Mouse (Mus musculus) C2C12 (cell line): ENCODE results near the gene Cd68. TPM values are rescaled to one million over a fixed set of nuclear protein-coding genes. Genes with fewer than 3 reads are reported as not detected.

Experiments used
- H3K27me3 ChIP-seq: one replicate; pipeline ENCODE4 v1.6.1; 2011; ENCODE audit not compliant: control insufficient read depth, insufficient read depth, insufficient read length
- H3K36me3 ChIP-seq: one replicate; pipeline ENCODE4 v1.6.1; 2011; ENCODE audit not compliant: control insufficient read depth, insufficient read depth
- H3K4me3 ChIP-seq: one replicate; pipeline ENCODE4 v1.5.1; 2011; ENCODE audit warnings: mild to moderate bottlenecking, control low read depth; ENCODE audit not compliant: poor library complexity, insufficient read depth, severe bottlenecking
- H3K79me2 ChIP-seq: one replicate; pipeline ENCODE4 v1.6.1; 2011; ENCODE audit not compliant: control insufficient read depth, insufficient read depth
- H3K79me3 ChIP-seq: one replicate; pipeline ENCODE4 v1.6.1; 2011; ENCODE audit warnings: low read depth, control low read depth
- H3ac ChIP-seq: one replicate; pipeline ENCODE3; 2011; ENCODE audit warnings: low read depth; ENCODE audit not compliant: control insufficient read depth, insufficient read length
- CEBPB ChIP-seq: IDR thresholded peaks from one replicate; pipeline ENCODE4 v1.6.1; 2011; ENCODE audit warnings: low read depth, mild to moderate bottlenecking, control low read depth, moderate library complexity
- CTCF ChIP-seq: IDR thresholded peaks from one replicate; pipeline ENCODE4 v1.5.1; 2011; ENCODE audit not compliant: control insufficient read depth, insufficient read depth, insufficient read length
- FOSL1 ChIP-seq: IDR thresholded peaks from one replicate; pipeline ENCODE4 v1.8.0; 2011; ENCODE audit warnings: mild to moderate bottlenecking, low read length; ENCODE audit not compliant: poor library complexity, insufficient read depth, severe bottlenecking
- MAX ChIP-seq: IDR thresholded peaks from one replicate; pipeline ENCODE4 v1.6.1; 2011; ENCODE audit warnings: mild to moderate bottlenecking, control low read depth
- MYOD1 ChIP-seq: IDR thresholded peaks from one replicate; pipeline ENCODE4 v1.6.1; 2011; ENCODE audit warnings: low read depth; ENCODE audit not compliant: control insufficient read depth, insufficient read length
- MYOG ChIP-seq: IDR thresholded peaks from one replicate; pipeline ENCODE4 v1.6.1; 2011; ENCODE audit not compliant: control insufficient read depth, insufficient read length; ENCODE audit errors: extremely low read depth
- USF1 ChIP-seq: IDR thresholded peaks from one replicate; pipeline ENCODE4 v1.6.1; 2011; ENCODE audit warnings: low read depth, mild to moderate bottlenecking, control low read depth, moderate library complexity
- polyA plus RNA-seq: library from polyadenylated mRNA; unstranded; fragments of >200 nt; fragmentation: generic; extraction: Trizol; gene quantifications from one replicate; pipeline ENCODE4 v1.2.1, GENCODE M21; 2012; ENCODE audit warnings: missing spikeins

Cd68 gene
- polyA plus RNA-seq, 1 experiment, result 1.5 TPM

DNA sequence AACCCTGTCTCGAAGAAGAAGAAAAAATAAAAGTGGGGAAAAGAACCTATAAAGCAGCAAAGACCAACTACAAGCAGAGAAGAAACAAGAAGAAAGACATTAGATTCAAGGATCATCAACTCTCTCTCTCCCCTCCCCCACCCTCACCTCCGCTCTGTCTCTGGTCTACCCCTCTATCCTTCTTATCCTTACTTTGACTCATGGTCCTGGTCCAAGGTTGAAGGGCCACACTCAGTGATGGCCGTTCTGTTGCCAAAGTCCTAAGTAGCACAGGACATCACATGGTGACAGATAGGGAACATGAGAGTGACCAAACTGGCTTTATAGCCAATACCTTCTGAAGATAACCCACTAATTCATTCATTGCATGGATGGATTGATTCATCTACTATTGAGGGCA, 31.4 kb upstream of the Cd68 start:
- Histone ChIP-seq H3K36me3 (no peaks in the 10 kb centered on the region), H3K79me2 (no peaks in the 10 kb centered on the region), H3K79me3 (no peaks in the 10 kb centered on the region), H3K4me3 (no peak overlapping the region), H3ac (no peak overlapping the region), H3K27me3 (no peaks in the 10 kb centered on the region)
- no peak for TF ChIP-seq CTCF
- no peak for TF ChIP-seq MAX
- TF ChIP-seq MYOG, result no peak
- no peak for TF ChIP-seq CEBPB
- TF ChIP-seq USF1, result no peak
- no peak for TF ChIP-seq MYOD1
- no peak for TF ChIP-seq FOSL1

DNA sequence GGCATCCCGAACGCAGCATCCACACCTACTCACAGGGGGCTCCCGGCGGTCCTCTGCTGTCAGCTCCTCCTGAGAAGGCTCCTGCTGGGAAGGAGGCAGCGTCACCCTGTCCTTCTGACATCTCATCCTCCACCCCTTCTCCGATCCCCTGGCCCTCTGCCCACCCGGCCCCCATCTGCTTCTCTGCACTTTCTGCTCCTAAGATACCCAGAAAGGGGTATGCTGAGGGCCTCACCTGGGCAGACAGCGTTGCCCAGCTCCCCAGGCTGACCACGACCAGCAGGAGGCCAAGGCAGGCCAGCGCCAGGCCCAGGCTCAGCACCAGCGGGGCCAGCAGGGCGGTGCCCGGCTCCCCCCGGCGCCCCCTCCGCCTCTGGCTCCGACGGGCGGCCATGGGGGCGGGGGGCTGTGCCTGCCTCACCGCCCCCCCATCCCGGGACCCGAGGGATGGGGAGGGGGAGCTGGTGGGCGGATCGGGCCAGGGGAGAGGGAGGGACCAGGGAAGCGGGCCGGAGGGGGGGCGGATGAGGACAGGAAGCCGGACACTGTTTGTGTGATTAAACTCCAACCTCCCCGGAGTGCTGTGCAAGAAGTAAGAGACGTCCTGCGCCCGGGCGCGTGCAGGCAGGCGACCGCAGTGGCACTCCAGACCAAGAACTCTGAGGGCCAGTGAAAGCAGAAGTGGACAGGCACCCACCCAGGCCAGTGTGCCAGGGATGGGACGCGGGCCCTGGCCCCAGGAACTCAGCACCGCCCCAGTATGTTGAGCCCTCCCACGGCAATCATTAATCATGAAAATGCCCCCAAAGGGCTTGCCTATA, 29.6 kb upstream of the Cd68 start, which contains the start of the genes Tnfsf12 and Tnfsfm13:
TSS of gene Tnfsf12 (minus strand) at position 489 of the 821 bp plus-strand sequence.
TSS of gene Tnfsfm13 (minus strand) at position 738 of the 821 bp plus-strand sequence.
- H3K79me3 ChIP-seq, result no peaks in the 10 kb centered on the region
- H3K36me3 ChIP-seq, result no peaks in the 10 kb centered on the region
- H3K4me3 ChIP-seq, result peak within 1 kb of the TSS; percentile 11
- H3K79me2 ChIP-seq, result no peaks in the 10 kb centered on the region
- no peaks in the 10 kb centered on the region for H3K27me3 ChIP-seq
- no peak for TF ChIP-seq FOSL1
- TF ChIP-seq USF1, result no peak
- TF ChIP-seq CTCF, result no peak
- no peak for TF ChIP-seq MYOG
- no peak for TF ChIP-seq CEBPB
- TF ChIP-seq MAX, result no peak
- TF ChIP-seq MYOD1, result no peak
- peak within 1 kb of the TSS; percentile 52 for H3ac ChIP-seq

DNA sequence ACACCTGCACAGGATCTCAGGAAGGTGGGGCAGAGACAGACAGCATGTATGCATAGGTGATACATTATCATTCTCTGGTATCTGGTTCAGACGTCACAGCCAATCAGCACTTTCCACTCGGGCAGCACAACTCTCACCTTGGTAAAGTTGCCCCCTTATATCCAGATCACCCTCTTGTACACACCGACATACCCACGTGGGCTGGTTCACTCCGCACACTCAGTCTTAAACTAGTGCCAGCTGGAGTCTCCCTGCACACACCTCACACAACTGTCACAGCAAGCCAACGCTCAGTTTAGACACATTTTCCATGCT, 29.1 kb upstream of the Cd68 start:
- Histone ChIP-seq H3K4me3 (no peak overlapping the region), H3K36me3 (no peaks in the 10 kb centered on the region), H3K79me2 (no peaks in the 10 kb centered on the region), H3ac (peak overlapping the region; percentile 46), H3K79me3 (no peaks in the 10 kb centered on the region), H3K27me3 (no peaks in the 10 kb centered on the region)
- TF ChIP-seq CTCF (no peak), FOSL1 (no peak), MYOG (no peak), CEBPB (no peak), USF1 (no peak), MAX (no peak), MYOD1 (no peak)

DNA sequence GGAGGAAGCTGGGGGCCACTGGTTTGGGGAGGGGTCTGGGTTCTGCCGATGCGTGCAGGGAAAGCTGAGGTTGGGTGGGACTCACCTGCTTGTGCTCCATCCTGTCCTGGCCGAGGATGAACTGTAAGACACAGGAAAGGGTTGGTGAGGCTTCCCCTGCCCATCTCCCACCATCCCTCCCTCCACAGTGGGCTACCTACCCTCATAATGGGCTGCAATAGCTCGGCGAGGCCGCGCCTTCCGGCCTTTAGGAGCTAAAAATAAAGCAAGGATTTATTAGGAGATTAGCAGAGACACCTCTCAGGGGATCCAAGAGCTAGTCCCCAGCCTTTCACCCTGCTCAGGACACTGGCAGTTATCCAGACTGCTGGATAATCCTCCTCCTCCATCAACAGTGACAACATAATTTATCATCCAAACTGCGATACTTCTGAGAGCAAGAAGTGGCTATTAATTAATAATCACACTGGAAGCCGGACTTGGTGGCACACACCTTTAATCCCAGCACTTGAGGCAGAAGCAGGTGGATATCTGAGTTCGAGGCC, 27.5 kb upstream of the Cd68 start:
- TF ChIP-seq CTCF, result no peak
- TF ChIP-seq USF1, result no peak
- TF ChIP-seq MYOD1, result no peak
- TF ChIP-seq FOSL1, result no peak
- no peak for TF ChIP-seq MYOG
- no peak for TF ChIP-seq MAX
- TF ChIP-seq CEBPB, result no peak
- H3K4me3 ChIP-seq, result no peak overlapping the region
- H3K36me3 ChIP-seq, result no peaks in the 10 kb centered on the region
- no peaks in the 10 kb centered on the region for H3K79me3 ChIP-seq
- H3K27me3 ChIP-seq, result no peaks in the 10 kb centered on the region
- H3K79me2 ChIP-seq, result no peaks in the 10 kb centered on the region
- H3ac ChIP-seq, result no peak overlapping the region

DNA sequence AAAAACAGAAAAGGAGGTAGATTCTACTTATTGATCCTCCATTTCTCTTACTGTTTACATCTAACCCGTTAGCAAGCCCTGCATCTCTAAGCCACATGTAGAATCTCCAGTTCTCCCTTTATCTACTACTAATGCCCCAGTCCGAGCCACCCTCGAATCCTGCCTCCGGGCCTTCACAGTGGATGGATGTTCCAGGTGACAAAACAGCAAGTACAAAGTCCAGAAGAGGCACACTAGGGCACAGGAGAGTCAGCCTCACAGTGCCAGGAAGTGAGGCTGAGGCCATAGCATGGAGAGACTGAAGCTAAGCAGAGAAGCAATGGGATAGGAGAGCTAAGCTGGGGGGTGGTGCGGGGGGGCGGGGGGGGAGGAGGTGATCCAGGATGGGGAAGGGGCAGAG, 26.9 kb upstream of the Cd68 start:
- TF ChIP-seq MYOD1 (no peak), MAX (no peak), CTCF (no peak), CEBPB (no peak), FOSL1 (no peak), MYOG (no peak), USF1 (no peak)
- Histone ChIP-seq H3K79me2 (no peaks in the 10 kb centered on the region), H3K4me3 (no peak overlapping the region), H3ac (no peak overlapping the region), H3K79me3 (no peaks in the 10 kb centered on the region), H3K27me3 (no peaks in the 10 kb centered on the region), H3K36me3 (no peaks in the 10 kb centered on the region)

DNA sequence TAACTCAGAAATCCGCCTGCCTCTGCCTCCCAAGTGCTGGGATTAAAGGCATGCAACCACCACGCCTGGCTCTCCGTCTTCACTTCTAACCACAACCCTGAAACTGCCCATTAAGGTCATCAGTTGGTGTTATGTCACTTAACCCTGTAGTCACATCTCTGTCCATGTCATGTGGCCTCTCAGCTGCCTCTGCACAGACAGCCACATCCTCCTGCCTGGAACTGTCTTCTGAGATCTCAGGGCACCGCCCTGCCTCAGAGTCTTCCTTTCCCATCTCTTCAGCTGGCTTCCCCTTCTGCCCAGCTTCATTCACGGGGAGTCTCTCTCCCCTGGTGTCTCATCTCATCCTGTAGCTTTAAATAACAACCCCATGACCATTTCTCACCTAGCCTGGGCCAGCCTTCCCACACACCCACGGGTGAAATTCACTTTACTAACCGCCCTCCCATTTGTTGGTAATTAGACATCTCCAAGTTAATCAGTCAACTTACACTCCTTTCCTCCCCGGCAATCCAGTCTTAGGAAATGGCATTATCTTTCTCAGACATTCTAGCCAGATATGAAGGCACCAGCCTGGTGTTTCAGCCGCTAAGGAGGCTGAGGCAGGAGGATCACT, 26.4 kb upstream of the Cd68 start:
- no peaks in the 10 kb centered on the region for H3K79me3 ChIP-seq
- TF ChIP-seq MAX (no peak), CTCF (no peak), MYOG (no peak), MYOD1 (no peak), CEBPB (no peak), FOSL1 (no peak), USF1 (no peak)
- H3K36me3 ChIP-seq, result no peaks in the 10 kb centered on the region

More for the DNA sequence above, 26.4 kb upstream of the Cd68 start:
- no peak overlapping the region for H3K4me3 ChIP-seq
- H3ac ChIP-seq, result no peak overlapping the region
- H3K27me3 ChIP-seq, result no peaks in the 10 kb centered on the region
- H3K79me2 ChIP-seq, result no peaks in the 10 kb centered on the region
